Mouse (Mus musculus) E14TG2a.4 (cell line): Measurements from ENCODE around the gene Pak4.
A peak's percentile ranks its signal among the peaks of the same experiment; 100 is the strongest.
"Not testable (repeated sequence)": the region's sequence is repeated elsewhere in the genome, so short reads cannot be mapped to it uniquely, and the experiment has no call there.

Experiments
- H3K27me3 ChIP-seq: 2 replicates; pipeline ENCODE4 v1.6.1; 2014; ENCODE audit warnings: low read length, control low read depth; ENCODE audit not compliant: insufficient read depth
- H3K36me3 ChIP-seq: 2 replicates; pipeline ENCODE4 v1.6.1; 2014; ENCODE audit warnings: low read length, control low read depth; ENCODE audit not compliant: insufficient read depth
- H3K4me1 ChIP-seq: replicated peaks from 2 replicates; pipeline ENCODE4 v1.6.1; 2014; ENCODE audit warnings: low read depth, low read length, control low read depth
- H3K4me3 ChIP-seq: replicated peaks from 2 replicates; pipeline ENCODE4 v1.5.1; 2014; ENCODE audit warnings: mild to moderate bottlenecking, low read length
- H3K9me3 ChIP-seq: 2 replicates; pipeline ENCODE4 v1.6.1; 2014; ENCODE audit warnings: low read length, control low read depth
- CTCF ChIP-seq: conservative IDR thresholded peaks from 2 replicates; pipeline ENCODE4 v1.5.1; 2014; ENCODE audit warnings: low read length
- NANOG ChIP-seq: IDR thresholded peaks from 2 replicates; pipeline ENCODE4 v1.6.1; 2014; ENCODE audit warnings: borderline replicate concordance, low read length, mixed read lengths
- POU5F1 ChIP-seq: IDR thresholded peaks from 2 replicates; pipeline ENCODE4 v1.6.1; 2014; ENCODE audit warnings: low read length, borderline replicate concordance

Gene Pak4

GRCm38 (mm10) chr7:28624791-28625190 is 26.8 kb upstream of the Pak4 start:
- Histone ChIP-seq H3K9me3 (0 out of 2 replicates have a peak, but pooled peaks cover 5% of the 10 kb centered on the region), H3K36me3 (no peaks in the 10 kb centered on the region), H3K4me3 (no peak overlapping the region), H3K4me1 (peaks cover 27% of the 10 kb centered on the region), H3K27me3 (peaks cover 21% of the 10 kb centered on the region)
- no peak for TF ChIP-seq NANOG
- no peak for TF ChIP-seq CTCF
- TF ChIP-seq POU5F1: no peak

- TF ChIP-seq POU5F1: no peak
- H3K27me3 ChIP-seq: peaks cover 6% of the 10 kb centered on the region; the same call in 1 of the 2 replicates
- no peaks in the 10 kb centered on the region for H3K36me3 ChIP-seq
- H3K4me1 ChIP-seq: peaks cover 16% of the 10 kb centered on the region; the same call in 1 of the 2 replicates
- H3K4me3 ChIP-seq: no peak overlapping the region
- H3K9me3 ChIP-seq: peaks cover 6% of the 10 kb centered on the region; the same call in 1 of the 2 replicates
These were observed 21.2 kb upstream of the Pak4 start for GRCm38 (mm10) chr7:28619098-28619715.

DNA sequence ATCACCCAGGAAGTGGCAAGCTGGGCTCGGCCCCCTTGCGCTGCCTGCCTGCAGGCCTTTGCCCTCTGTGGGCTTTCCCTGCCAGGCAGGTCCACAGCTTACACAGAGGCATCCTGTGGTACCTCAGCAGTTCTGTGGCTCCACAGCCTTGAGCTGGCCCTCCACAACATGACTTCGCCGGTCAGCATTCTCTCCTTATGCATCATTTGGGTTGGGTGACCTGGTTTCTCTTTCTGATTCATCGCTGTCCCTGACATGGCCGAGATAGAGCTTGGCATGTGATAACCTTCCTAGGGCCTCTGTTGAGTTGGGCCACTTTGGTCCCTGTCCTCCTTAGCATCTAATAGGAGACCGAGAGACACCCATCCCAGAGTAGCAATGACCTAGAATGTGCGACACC is 8.0 kb upstream of the Pak4 start:
- no peak overlapping the region for H3K4me3 ChIP-seq
- H3K36me3 ChIP-seq: no peaks in the 10 kb centered on the region
- TF ChIP-seq CTCF (no peak), POU5F1 (no peak), NANOG (no peak)
- no peaks in the 10 kb centered on the region; the same call in 1 of the 2 replicates for H3K27me3 ChIP-seq
- H3K9me3 ChIP-seq: no peaks in the 10 kb centered on the region
- peaks cover 19% of the 10 kb centered on the region for H3K4me1 ChIP-seq

GRCm38 (mm10) chr7:28603788-28604187 is 5.8 kb upstream of the Pak4 start:
- not testable (repeated sequence) for H3K36me3 ChIP-seq, H3K9me3 ChIP-seq, H3K4me3 ChIP-seq, H3K27me3 ChIP-seq
- H3K4me1 ChIP-seq: peaks cover 23% of the 10 kb centered on the region
- peak; percentile 43; the same call in 1 of the 2 replicates for TF ChIP-seq CTCF

GRCm38 (mm10) chr7:28603136-28603535 is 5.2 kb upstream of the Pak4 start:
- no peaks in the 10 kb centered on the region for H3K36me3 ChIP-seq

DNA sequence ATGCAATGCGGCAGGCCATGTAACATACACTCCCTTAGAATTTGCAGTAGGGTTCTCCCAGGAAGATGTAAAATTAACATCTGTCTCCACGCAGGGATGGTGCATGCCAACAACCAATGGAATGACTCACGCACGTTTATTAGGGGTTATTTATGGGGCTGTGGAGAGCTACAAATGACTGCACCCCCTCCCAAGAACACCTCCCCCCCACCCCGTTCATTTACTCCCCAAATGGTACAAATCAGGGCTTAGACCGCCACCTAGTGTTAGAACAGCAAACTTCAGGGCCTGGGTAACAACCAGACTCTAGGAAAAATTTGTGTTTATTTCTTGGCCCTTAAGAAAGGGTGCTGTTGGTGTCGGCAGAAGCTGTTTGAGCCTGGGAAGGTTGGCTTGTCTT is 3.7 kb upstream of the Pak4 start:
- Histone ChIP-seq H3K27me3 (no peaks in the 10 kb centered on the region; the same call in 1 of the 2 replicates), H3K4me3 (no peak overlapping the region), H3K4me1 (peaks cover 17% of the 10 kb centered on the region), H3K9me3 (no peaks in the 10 kb centered on the region), H3K36me3 (no peaks in the 10 kb centered on the region)
- TF ChIP-seq CTCF (peak; percentile 95), NANOG (no peak), POU5F1 (no peak)

More at GRCm38 (mm10) chr7:28603136-28603535, 5.2 kb upstream of the Pak4 start:
- Histone ChIP-seq H3K4me3 (no peak overlapping the region), H3K9me3 (no peaks in the 10 kb centered on the region), H3K27me3 (no peaks in the 10 kb centered on the region; the same call in 1 of the 2 replicates), H3K4me1 (peaks cover 24% of the 10 kb centered on the region)
- no peak for TF ChIP-seq NANOG
- TF ChIP-seq POU5F1: no peak
- TF ChIP-seq CTCF: no peak

DNA sequence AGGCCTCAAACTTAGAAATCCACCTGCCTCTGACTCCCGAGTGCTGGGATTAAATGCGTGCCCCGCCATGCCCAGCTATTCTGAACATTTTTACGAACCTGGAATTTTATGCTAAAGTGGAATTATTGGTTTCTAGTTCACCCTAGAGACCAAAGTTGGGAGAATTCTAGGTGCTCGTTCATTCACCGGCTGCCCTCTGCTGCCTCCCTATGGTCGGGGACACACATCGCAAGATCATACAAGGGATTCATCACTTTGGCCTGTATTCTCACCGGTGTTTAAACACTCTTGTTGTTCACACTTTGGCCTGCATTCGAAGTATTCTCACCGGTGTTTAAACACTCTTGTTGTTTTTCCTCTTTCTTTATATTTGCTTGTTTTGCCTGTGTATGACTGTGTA is 3.0 kb upstream of the Pak4 start:
- Histone ChIP-seq H3K9me3 (no peaks in the 10 kb centered on the region), H3K27me3 (no peaks in the 10 kb centered on the region; the same call in 1 of the 2 replicates), H3K4me1 (peaks cover 23% of the 10 kb centered on the region), H3K36me3 (peaks cover 3% of the 10 kb centered on the region), H3K4me3 (no peak overlapping the region)
- TF ChIP-seq CTCF (peak; percentile 64), NANOG (no peak), POU5F1 (no peak)

GRCm38 (mm10) chr7:28598951-28599350 is 966 bp upstream of the Pak4 start:
- Histone ChIP-seq H3K4me3 (peak overlapping the region; percentile 84), H3K27me3 (no peaks in the 10 kb centered on the region), H3K36me3 (peaks cover 23% of the 10 kb centered on the region), H3K9me3 (no peaks in the 10 kb centered on the region), H3K4me1 (peaks cover 44% of the 10 kb centered on the region)
- TF ChIP-seq CTCF: no peak
- no peak for TF ChIP-seq POU5F1
- no peak for TF ChIP-seq NANOG

DNA sequence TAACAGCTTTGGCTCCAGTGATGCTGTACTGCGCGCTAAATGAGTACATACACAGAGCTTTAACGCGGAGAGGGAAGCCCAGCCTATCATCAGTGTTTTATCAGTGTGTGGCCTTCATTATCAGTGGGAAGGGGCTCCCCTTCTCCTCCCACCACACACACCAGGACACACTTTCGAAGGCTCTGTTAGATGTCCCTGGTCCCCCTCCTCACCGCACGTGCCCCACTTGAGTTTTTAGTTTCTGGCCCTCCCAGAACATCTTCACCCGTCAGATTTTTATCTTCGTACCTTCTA is 761 bp downstream of the Pak4 start:
- Histone ChIP-seq H3K27me3 (no peaks in the 10 kb centered on the region), H3K36me3 (peaks cover 35% of the 10 kb centered on the region), H3K4me3 (peak overlapping the region; percentile 84), H3K9me3 (no peaks in the 10 kb centered on the region), H3K4me1 (peaks cover 61% of the 10 kb centered on the region)
- TF ChIP-seq CTCF: no peak
- no peak for TF ChIP-seq POU5F1
- no peak for TF ChIP-seq NANOG
